Mouse (Mus musculus): ENCODE results near the gene Sox6.
"Not testable (repeated sequence)": the region's sequence is repeated elsewhere in the genome, so short reads cannot be mapped to it uniquely, and the experiment has no call there.

The Sox6 gene

GRCm38 (mm10) chr7:116038511-116038910, at the start of gene Sox6:
Gene Sox6 (minus strand): TSS chr7:116038796.
- no peak for DNase-seq (ENCODE audit: low read depth)

GRCm38 (mm10) chr7:116084366-116084765, 45.8 kb upstream of the Sox6 start, which contains the start of gene Gm4353:
Gene Gm4353 (minus strand): TSS chr7:116084635.
- DNase-seq (ENCODE audit: low read depth): not testable (repeated sequence)

- DNase-seq (ENCODE audit: low read depth): no peak
Observed at GRCm38 (mm10) chr7:116060739-116061138, 22.1 kb upstream of the Sox6 start.

- DNase-seq (ENCODE audit: low read depth): no peak
Observed at GRCm38 (mm10) chr7:116040470-116041019, 1.9 kb upstream of the Sox6 start.

- DNase-seq (ENCODE audit: low read depth): peak; percentile 51
Observed at GRCm38 (mm10) chr7:116039538-116040466, 1.2 kb upstream of the Sox6 start.

GRCm38 (mm10) chr7:116039196-116039537, 571 bp upstream of the Sox6 start, which contains the start of gene 1110004F10Rik:
Gene 1110004F10Rik (plus strand): TSS chr7:116039397.
- no peak for DNase-seq (ENCODE audit: low read depth)

GRCm38 (mm10) chr7:116038024-116038423, 572 bp downstream of the Sox6 start:
- no peak for DNase-seq (ENCODE audit: low read depth)

- DNase-seq (ENCODE audit: low read depth): no peak
Observed at GRCm38 (mm10) chr7:116036591-116037555, 1.7 kb downstream of the Sox6 start.

- no peak for DNase-seq (ENCODE audit: low read depth)
Observed at GRCm38 (mm10) chr7:116035504-116035903, 3.1 kb downstream of the Sox6 start.

GRCm38 (mm10) chr7:116034282-116034758, 4.3 kb downstream of the Sox6 start:
- DNase-seq (ENCODE audit: low read depth): peak; percentile 30

- no peak for DNase-seq (ENCODE audit: low read depth)
Observed at GRCm38 (mm10) chr7:116033371-116034241, 5.0 kb downstream of the Sox6 start.

GRCm38 (mm10) chr7:116032596-116033307, 5.8 kb downstream of the Sox6 start:
- peak; percentile 71 for DNase-seq (ENCODE audit: low read depth)

GRCm38 (mm10) chr7:116031718-116032595, 6.6 kb downstream of the Sox6 start:
- no peak for DNase-seq (ENCODE audit: low read depth)

GRCm38 (mm10) chr7:116031388-116031717, 7.2 kb downstream of the Sox6 start:
- DNase-seq (ENCODE audit: low read depth): no peak

GRCm38 (mm10) chr7:116030597-116031387, 7.8 kb downstream of the Sox6 start:
- DNase-seq (ENCODE audit: low read depth): no peak

- DNase-seq (ENCODE audit: low read depth): no peak
Observed at GRCm38 (mm10) chr7:116029991-116030390, 8.6 kb downstream of the Sox6 start.

- DNase-seq (ENCODE audit: low read depth): no peak
Observed at GRCm38 (mm10) chr7:116002726-116003125, 35.9 kb downstream of the Sox6 start.

- no peak for DNase-seq (ENCODE audit: low read depth)
Observed at GRCm38 (mm10) chr7:115988109-115988779, 50.4 kb downstream of the Sox6 start.

All from fibroblast of lung, adult 2 months (primary cell).